Mouse (Mus musculus) layer of hippocampus, postnatal 25 days (tissue): ENCODE results near the gene Snx9. TPM values are rescaled to one million over a fixed set of nuclear protein-coding genes. Genes with fewer than 3 reads are reported as not detected.
A peak's percentile ranks its signal among the peaks of the same experiment; 100 is the strongest.

Source experiments
- DNase-seq, 2 experiments: peaks; one replicate each; pipeline ENCODE4 v3.0.0; 2022; ENCODE audit warnings: mixed read lengths in 2 of 2, low spot score in 1 of 2; ENCODE audit errors: extremely low spot score in 1 of 2
- total RNA-seq, 2 experiments: library from RNA; stranded (reverse); gene quantifications; 2 replicates each; pipeline ENCODE4 v1.2.3; 2021

Gene Snx9
- total RNA-seq = 10 to 100 TPM; 11.9 to 12.4 TPM

GRCm38 (mm10) chr17:5841128-5841942, at the start of gene Snx9:
Gene Snx9, plus strand, starts transcription at chr17:5841329.
- DNase-seq = peak; percentile 42 to 53

- DNase-seq = no peak
Observed at GRCm38 (mm10) chr17:5792164-5792791, 48.9 kb upstream of the Snx9 start.

GRCm38 (mm10) chr17:5793593-5793992, 47.5 kb upstream of the Snx9 start:
- DNase-seq = no peak

- no peak for DNase-seq
Observed at GRCm38 (mm10) chr17:5794276-5794675, 46.9 kb upstream of the Snx9 start.

GRCm38 (mm10) chr17:5795369-5795768, 45.8 kb upstream of the Snx9 start:
- DNase-seq = no peak

- peak in 1 of 2 experiments; percentile 59 for DNase-seq
Observed at GRCm38 (mm10) chr17:5795878-5796277, 45.3 kb upstream of the Snx9 start.

GRCm38 (mm10) chr17:5797124-5797760, 43.9 kb upstream of the Snx9 start:
- DNase-seq = no peak

- DNase-seq = peak in 1 of 2 experiments; percentile 0
Observed at GRCm38 (mm10) chr17:5798221-5798801, 42.8 kb upstream of the Snx9 start.

GRCm38 (mm10) chr17:5798900-5799299, 42.2 kb upstream of the Snx9 start:
- no peak for DNase-seq

GRCm38 (mm10) chr17:5799396-5800021, 41.6 kb upstream of the Snx9 start:
- DNase-seq = no peak

GRCm38 (mm10) chr17:5800254-5800653, 40.9 kb upstream of the Snx9 start:
- DNase-seq = no peak

- no peak for DNase-seq
Observed at GRCm38 (mm10) chr17:5800824-5801560, 40.1 kb upstream of the Snx9 start.

GRCm38 (mm10) chr17:5801761-5802655, 39.1 kb upstream of the Snx9 start:
- DNase-seq = no peak

GRCm38 (mm10) chr17:5802656-5802955, 38.5 kb upstream of the Snx9 start:
- DNase-seq = no peak

GRCm38 (mm10) chr17:5803229-5804012, 37.7 kb upstream of the Snx9 start:
- no peak for DNase-seq

- DNase-seq = no peak
Observed at GRCm38 (mm10) chr17:5804370-5805150, 36.6 kb upstream of the Snx9 start.

- DNase-seq = no peak
Observed at GRCm38 (mm10) chr17:5805151-5805834, 35.8 kb upstream of the Snx9 start.
